Mouse (Mus musculus) liver, embryonic 15.5 days (tissue): ENCODE data around the gene Man2b2. TPM values are rescaled to one million over a fixed set of nuclear protein-coding genes. Genes with fewer than 3 reads are reported as not detected.

Experiments used
- ATAC-seq: fragments of 200-750 bp; cut with Nextera tagmentation; 2 replicates; pipeline ENCODE4 v1.8.0; 2017; ENCODE audit warnings: moderate number of reproducible peaks, mild to moderate bottlenecking, moderate library complexity; ENCODE audit not compliant: insufficient read depth
- H3K27ac ChIP-seq: fragments of 300-500 bp; sonication (generic); replicated peaks from 2 replicates; pipeline ENCODE4 v1.5.1; 2015; ENCODE audit warnings: mild to moderate bottlenecking, inconsistent platforms
- H3K27me3 ChIP-seq: fragments of 300-500 bp; sonication (generic); 2 replicates; pipeline ENCODE4 v1.6.1; 2015; ENCODE audit warnings: mild to moderate bottlenecking, inconsistent platforms
- H3K36me3 ChIP-seq: fragments of 300-500 bp; sonication (generic); replicated peaks from 2 replicates; pipeline ENCODE4 v1.6.1; 2015; ENCODE audit warnings: moderate library complexity, mild to moderate bottlenecking, inconsistent platforms
- H3K4me1 ChIP-seq: fragments of 300-500 bp; sonication (generic); replicated peaks from 2 replicates; pipeline ENCODE4 v1.6.1; 2015; ENCODE audit warnings: inconsistent platforms
- H3K4me2 ChIP-seq: fragments of 300-500 bp; sonication (generic); 2 replicates; pipeline ENCODE4 v1.6.1; 2015; ENCODE audit warnings: moderate library complexity, mild to moderate bottlenecking, inconsistent platforms
- H3K4me3 ChIP-seq: fragments of 300-500 bp; sonication (generic); replicated peaks from 2 replicates; pipeline ENCODE4 v1.5.1; 2015; ENCODE audit warnings: mild to moderate bottlenecking, inconsistent platforms
- H3K9ac ChIP-seq: fragments of 300-500 bp; sonication (generic); 2 replicates; pipeline ENCODE4 v1.6.1; 2015; ENCODE audit warnings: moderate library complexity, mild to moderate bottlenecking, inconsistent platforms
- H3K9me3 ChIP-seq: fragments of 300-500 bp; sonication (generic); replicated peaks from 2 replicates; pipeline ENCODE4 v1.6.1; 2016; ENCODE audit warnings: inconsistent platforms
- WGBS: fragments of 180-500 bp; shearing (Covaris S2); methylation state at CpG from one replicate; pipeline ENCODE4 v1.1.7; 2015; ENCODE audit warnings: mixed read lengths; ENCODE audit not compliant: insufficient replicate concordance; 5-methylcytosine and 5-hydroxymethylcytosine counted together
- polyA plus RNA-seq: library from polyadenylated mRNA; unstranded; fragments of >200 nt; fragmentation: Nextera tagmentation; extraction: Ambion mirVana; gene quantifications from 2 replicates; pipeline ENCODE4 v1.2.1, GENCODE M21; 2015

The Man2b2 gene
- polyA plus RNA-seq: 16.1 and 18.0 TPM in 2 replicates

GRCm38 (mm10) chr5:36829913-36830879 is at the start of gene Man2b2:
Man2b2 (minus strand) TSS chr5:36830653.
- peak within 1 kb of the TSS; percentile 74 for H3K9ac ChIP-seq
- peaks cover 18% of the 10 kb centered on the region for H3K36me3 ChIP-seq
- WGBS: 1% methylated on average over 46 of the region's 46 CpGs
- H3K4me1 ChIP-seq: peaks cover 22% of the 10 kb centered on the region
- H3K4me2 ChIP-seq: peak within 1 kb of the TSS; percentile 92
- ATAC-seq: peak; percentile 78
- no peaks in the 10 kb centered on the region for H3K9me3 ChIP-seq
- H3K27ac ChIP-seq: peak within 1 kb of the TSS; percentile 53; the same call in 1 of the 2 replicates
- no peaks in the 10 kb centered on the region; the same call in 1 of the 2 replicates for H3K27me3 ChIP-seq
- peak within 1 kb of the TSS; percentile 79 for H3K4me3 ChIP-seq

- Histone ChIP-seq H3K9me3 (no peaks in the 10 kb centered on the region), H3K4me2 (no peak overlapping the region), H3K27me3 (no peaks in the 10 kb centered on the region), H3K9ac (no peak overlapping the region), H3K4me1 (no peaks in the 10 kb centered on the region), H3K4me3 (no peak overlapping the region), H3K36me3 (no peaks in the 10 kb centered on the region), H3K27ac (no peak overlapping the region)
- ATAC-seq: no peak
- 72% methylated on average over 4 of the region's 4 CpGs for WGBS
These were observed 48.3 kb upstream of the Man2b2 start for GRCm38 (mm10) chr5:36878801-36879200.

- Histone ChIP-seq H3K4me2 (no peak overlapping the region), H3K36me3 (no peaks in the 10 kb centered on the region), H3K27me3 (peaks cover 3% of the 10 kb centered on the region; the same call in 1 of the 2 replicates), H3K4me3 (no peak overlapping the region), H3K9ac (no peak overlapping the region), H3K27ac (no peak overlapping the region), H3K4me1 (no peaks in the 10 kb centered on the region), H3K9me3 (no peaks in the 10 kb centered on the region)
- WGBS: 68% methylated on average over 2 of the region's 2 CpGs
- ATAC-seq: no peak
These were observed 47.2 kb upstream of the Man2b2 start for GRCm38 (mm10) chr5:36877641-36878040.

- 50% methylated on average over 7 of the region's 7 CpGs for WGBS
- Histone ChIP-seq H3K36me3 (no peaks in the 10 kb centered on the region), H3K4me1 (no peaks in the 10 kb centered on the region), H3K4me2 (no peak overlapping the region), H3K27me3 (peaks cover 10% of the 10 kb centered on the region), H3K9me3 (no peaks in the 10 kb centered on the region), H3K4me3 (no peak overlapping the region), H3K27ac (no peak overlapping the region), H3K9ac (no peak overlapping the region)
- no peak for ATAC-seq
These were observed 46.4 kb upstream of the Man2b2 start for GRCm38 (mm10) chr5:36876777-36877396.

- Histone ChIP-seq H3K36me3 (no peaks in the 10 kb centered on the region), H3K4me3 (no peak overlapping the region), H3K9me3 (no peaks in the 10 kb centered on the region), H3K9ac (no peak overlapping the region), H3K4me1 (no peaks in the 10 kb centered on the region), H3K27ac (no peak overlapping the region), H3K4me2 (no peak overlapping the region), H3K27me3 (peaks cover 19% of the 10 kb centered on the region)
- WGBS: 41% methylated on average over 4 of the region's 4 CpGs
- ATAC-seq: no peak
These were observed 45.5 kb upstream of the Man2b2 start for GRCm38 (mm10) chr5:36875956-36876355.

GRCm38 (mm10) chr5:36870916-36871315 is 40.5 kb upstream of the Man2b2 start:
- ATAC-seq: no peak
- Histone ChIP-seq H3K27me3 (peaks cover 69% of the 10 kb centered on the region), H3K4me1 (no peaks in the 10 kb centered on the region), H3K27ac (no peak overlapping the region), H3K9ac (no peak overlapping the region), H3K9me3 (no peaks in the 10 kb centered on the region), H3K4me3 (no peak overlapping the region), H3K4me2 (no peak overlapping the region), H3K36me3 (no peaks in the 10 kb centered on the region)
- WGBS: 56% methylated on average over 6 of the region's 6 CpGs

- no peaks in the 10 kb centered on the region for H3K36me3 ChIP-seq
- H3K9ac ChIP-seq: no peak overlapping the region
- H3K4me2 ChIP-seq: no peak overlapping the region
- peaks cover 77% of the 10 kb centered on the region for H3K27me3 ChIP-seq
- H3K9me3 ChIP-seq: no peaks in the 10 kb centered on the region
- H3K27ac ChIP-seq: no peak overlapping the region
- no peaks in the 10 kb centered on the region for H3K4me1 ChIP-seq
- WGBS: 3% methylated on average over 56 of the region's 56 CpGs
- no peak for ATAC-seq
- no peak overlapping the region for H3K4me3 ChIP-seq
These were observed 39.3 kb upstream of the Man2b2 start for GRCm38 (mm10) chr5:36869578-36870236.

GRCm38 (mm10) chr5:36869186-36869577 is 38.7 kb upstream of the Man2b2 start:
- no peak for ATAC-seq
- Histone ChIP-seq H3K9ac (no peak overlapping the region), H3K27me3 (peaks cover 77% of the 10 kb centered on the region), H3K4me3 (no peak overlapping the region), H3K36me3 (no peaks in the 10 kb centered on the region), H3K4me2 (no peak overlapping the region), H3K4me1 (no peaks in the 10 kb centered on the region), H3K9me3 (no peaks in the 10 kb centered on the region), H3K27ac (no peak overlapping the region)
- WGBS: 4% methylated on average over 7 of the region's 7 CpGs

- H3K4me3 ChIP-seq: no peak within 1 kb of the TSS
- no peaks in the 10 kb centered on the region for H3K9me3 ChIP-seq
- H3K4me1 ChIP-seq: no peaks in the 10 kb centered on the region
- no peak for ATAC-seq
- H3K27ac ChIP-seq: no peak within 1 kb of the TSS
- peak within 1 kb of the TSS; percentile 30; the same call in 1 of the 2 replicates for H3K4me2 ChIP-seq
- WGBS: 1% methylated on average over 98 of the region's 108 CpGs
- H3K9ac ChIP-seq: no peak within 1 kb of the TSS
- peaks cover 77% of the 10 kb centered on the region for H3K27me3 ChIP-seq
- H3K36me3 ChIP-seq: no peaks in the 10 kb centered on the region
These were observed 38.0 kb upstream of the Man2b2 start, which contains the start of gene Ppp2r2c for GRCm38 (mm10) chr5:36868266-36869090. Ppp2r2c (plus strand) TSS chr5:36868513.

GRCm38 (mm10) chr5:36867561-36867960 is 37.1 kb upstream of the Man2b2 start:
- no peaks in the 10 kb centered on the region for H3K36me3 ChIP-seq
- WGBS: 4% methylated on average over 6 of the region's 6 CpGs
- ATAC-seq: no peak
- H3K9me3 ChIP-seq: no peaks in the 10 kb centered on the region
- H3K27ac ChIP-seq: no peak overlapping the region
- peaks cover 73% of the 10 kb centered on the region for H3K27me3 ChIP-seq
- no peak overlapping the region for H3K4me2 ChIP-seq
- H3K9ac ChIP-seq: no peak overlapping the region
- H3K4me3 ChIP-seq: no peak overlapping the region
- no peaks in the 10 kb centered on the region for H3K4me1 ChIP-seq
